Mouse (Mus musculus) bone marrow, adult 2 months (tissue): ENCODE data around the gene Ripor1.

Experiments
- CTCF ChIP-seq: fragments of 200-500 bp; IDR thresholded peaks from 2 replicates; pipeline ENCODE4 v1.5.1; 2011; ENCODE audit warnings: low read length, control low read depth; ENCODE audit not compliant: control insufficient read depth, insufficient read depth
- POLR2A ChIP-seq: fragments of 200-500 bp; IDR thresholded peaks from 2 replicates; pipeline ENCODE4 v1.6.1; 2011; ENCODE audit warnings: low read depth, mild to moderate bottlenecking, control low read depth, low read length, borderline replicate concordance; ENCODE audit not compliant: control insufficient read depth

GRCm38 (mm10) chr8:105611836-105612235, 6.8 kb downstream of the Ripor1 start:
- TF ChIP-seq CTCF (no peak), POLR2A (no peak)
